Mouse (Mus musculus) neural tube, embryonic 11.5 days (tissue): ENCODE measurements around the gene Atp6ap1. TPM values are rescaled to one million over a fixed set of nuclear protein-coding genes. Genes with fewer than 3 reads are reported as not detected.

Experiments used
- ATAC-seq: fragments of 200-750 bp; cut with Nextera tagmentation; 2 replicates; pipeline ENCODE4 v1.8.0; 2017; ENCODE audit warnings: moderate number of reproducible peaks, mild to moderate bottlenecking, moderate TSS enrichment, moderate library complexity; ENCODE audit not compliant: insufficient read depth, low FRiP score, low TSS enrichment
- DNase-seq: peaks from one replicate; pipeline ENCODE4 v3.0.0-alpha.2; 2015; ENCODE audit warnings: low spot score
- H3K27ac ChIP-seq: fragments of 300-500 bp; sonication (generic); 2 replicates; pipeline ENCODE4 v1.5.1; 2014; ENCODE audit warnings: low read depth, mild to moderate bottlenecking, low read length
- H3K27me3 ChIP-seq: fragments of 300-500 bp; sonication (generic); 2 replicates; pipeline ENCODE4 v1.6.1; 2014; ENCODE audit warnings: mild to moderate bottlenecking, low read length, mixed read lengths; ENCODE audit not compliant: control insufficient read depth, insufficient read depth
- H3K36me3 ChIP-seq: fragments of 300-500 bp; sonication (generic); 2 replicates; pipeline ENCODE4 v1.6.1; 2014; ENCODE audit warnings: mild to moderate bottlenecking, low read length, moderate library complexity, mixed read lengths; ENCODE audit not compliant: control insufficient read depth, insufficient read depth
- H3K4me1 ChIP-seq: fragments of 300-500 bp; sonication (generic); 2 replicates; pipeline ENCODE4 v1.6.1; 2014; ENCODE audit warnings: low read length, mixed read lengths; ENCODE audit not compliant: control insufficient read depth, insufficient read depth
- H3K4me2 ChIP-seq: fragments of 300-500 bp; sonication (generic); 2 replicates; pipeline ENCODE4 v1.6.1; 2014; ENCODE audit warnings: low read depth, mild to moderate bottlenecking, moderate library complexity
- H3K4me3 ChIP-seq: fragments of 300-500 bp; sonication (generic); 2 replicates; pipeline ENCODE4 v1.5.1; 2014; ENCODE audit warnings: low read depth, low read length
- H3K9ac ChIP-seq: fragments of 300-500 bp; sonication (generic); 2 replicates; pipeline ENCODE4 v1.6.1; 2014; ENCODE audit warnings: mild to moderate bottlenecking, low read length
- H3K9me3 ChIP-seq: fragments of 300-500 bp; sonication (generic); 2 replicates; pipeline ENCODE4 v1.6.1; 2016; ENCODE audit warnings: low read length; ENCODE audit not compliant: control insufficient read depth
- WGBS: fragments of 180-500 bp; shearing (Covaris S2); extraction: QIAGEN DNeasy Blood & Tissue Kit; methylation state at CpG from one replicate; pipeline ENCODE4 v1.1.7; 2014; 5-methylcytosine and 5-hydroxymethylcytosine counted together
- polyA plus RNA-seq: library from polyadenylated mRNA; unstranded; fragments of >200 nt; fragmentation: Nextera tagmentation; extraction: Ambion mirVana; gene quantifications from 2 replicates; pipeline ENCODE4 v1.2.1, GENCODE M21; 2014

Gene Atp6ap1
- 116 and 138 TPM in 2 replicates for polyA plus RNA-seq

DNA sequence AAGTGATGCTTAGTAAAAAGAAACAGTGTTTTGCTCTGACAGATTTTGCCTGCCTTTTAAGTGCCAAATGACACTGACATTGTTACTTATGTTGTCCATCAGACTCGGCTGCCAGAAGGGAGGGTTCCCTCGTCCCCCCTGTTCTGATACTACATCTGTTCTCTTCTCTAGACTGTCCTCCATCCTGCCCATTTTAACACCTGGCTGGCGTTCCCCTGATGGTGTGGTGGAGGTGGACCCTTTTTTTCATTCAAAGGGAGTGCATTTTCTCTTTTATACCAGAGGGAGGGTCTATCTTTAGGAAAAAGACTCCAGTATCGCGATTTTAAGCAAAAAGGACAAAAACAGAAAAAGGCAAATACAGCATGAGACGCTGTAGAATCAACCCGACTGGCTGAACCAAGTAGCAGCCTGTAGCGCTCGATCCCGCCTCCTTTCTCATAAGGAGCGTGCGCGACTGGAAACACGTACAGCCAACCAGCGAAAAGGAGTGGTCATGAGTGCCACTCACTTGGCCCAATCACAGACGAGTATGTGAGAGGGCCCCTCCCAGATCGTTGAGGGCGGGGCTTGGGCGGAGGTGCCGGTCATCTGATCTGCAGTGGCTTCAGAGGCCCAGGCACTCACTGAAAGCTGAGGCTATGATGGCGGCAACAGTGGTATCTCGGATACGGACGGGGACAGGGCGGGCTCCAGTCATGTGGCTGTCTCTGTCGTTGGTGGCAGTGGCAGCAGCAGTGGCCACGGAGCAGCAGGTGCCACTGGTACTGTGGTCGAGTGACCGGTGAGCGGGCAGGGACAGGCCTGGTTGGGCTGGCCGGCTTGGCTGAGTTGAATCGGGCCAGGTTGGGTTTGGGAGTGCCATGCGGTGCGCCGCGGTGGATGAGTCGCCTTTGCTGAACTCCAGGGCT, at the start of gene Atp6ap1:
TSS of gene Atp6ap1 (plus strand) at position 560 of the 911 bp plus-strand sequence.
- Histone ChIP-seq H3K4me3 (peak within 1 kb of the TSS; percentile 60), H3K9ac (peak within 1 kb of the TSS; percentile 70), H3K36me3 (no peaks in the 10 kb centered on the region), H3K4me1 (no peaks in the 10 kb centered on the region), H3K27me3 (no peaks in the 10 kb centered on the region), H3K27ac (no peak within 1 kb of the TSS), H3K4me2 (peak within 1 kb of the TSS; percentile 66), H3K9me3 (no peaks in the 10 kb centered on the region)
- WGBS: 14% methylated on average over 37 of the region's 37 CpGs
- DNase-seq (peak; percentile 91), ATAC-seq (peak; percentile 99)

DNA sequence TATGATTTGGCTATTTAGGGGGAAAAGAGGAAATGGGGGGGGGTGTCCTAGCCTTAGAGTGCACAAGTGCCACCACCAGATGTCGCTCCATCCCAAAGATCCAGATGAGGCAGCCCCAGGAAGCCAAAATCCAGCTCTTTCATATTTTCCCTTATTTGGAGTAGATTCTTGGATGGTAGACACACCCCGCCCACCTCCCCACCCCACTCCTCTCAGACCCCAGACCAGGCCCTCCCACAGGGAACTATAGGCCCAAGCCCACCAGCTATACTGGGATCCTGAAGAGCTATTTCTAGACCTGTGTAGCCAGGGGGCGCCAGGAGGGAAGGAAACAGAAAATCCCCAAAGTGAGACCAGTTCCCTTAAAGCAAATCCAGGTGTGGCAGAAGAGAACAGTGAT, 48.2 kb upstream of the Atp6ap1 start:
- Histone ChIP-seq H3K4me3 (no peak overlapping the region), H3K9ac (no peak overlapping the region), H3K9me3 (no peaks in the 10 kb centered on the region), H3K27ac (no peak overlapping the region), H3K36me3 (no peaks in the 10 kb centered on the region), H3K4me2 (no peak overlapping the region), H3K27me3 (no peaks in the 10 kb centered on the region), H3K4me1 (no peaks in the 10 kb centered on the region)
- DNase-seq (peak; percentile 69), ATAC-seq (no peak)
- WGBS: 12% methylated on average over 3 of the region's 3 CpGs

DNA sequence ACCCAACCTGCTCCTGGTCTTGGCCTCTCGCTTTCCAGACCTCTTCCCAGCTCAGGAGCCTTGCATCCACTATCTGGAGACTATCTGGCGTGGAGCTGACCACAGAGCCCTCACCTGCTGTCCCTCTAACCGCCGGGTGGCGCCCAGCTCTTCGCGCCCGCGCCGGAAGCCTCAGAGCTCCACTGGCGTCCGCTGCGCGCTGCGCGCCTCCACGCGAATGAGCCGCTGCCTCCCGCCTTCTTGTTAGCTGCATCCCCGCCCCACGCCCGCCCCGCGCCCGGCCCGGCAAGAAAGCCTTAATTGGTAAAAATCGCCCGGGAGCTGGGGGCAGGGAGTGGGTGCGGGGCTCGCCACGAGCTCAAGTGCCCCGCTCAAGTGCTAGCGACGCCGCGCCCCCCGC, 47.3 kb upstream of the Atp6ap1 start, which contains the start of gene Flna:
TSS of gene Flna (minus strand) at position 206 of the 400 bp plus-strand sequence.
- Histone ChIP-seq H3K27ac (no peak within 1 kb of the TSS), H3K4me1 (no peaks in the 10 kb centered on the region), H3K4me2 (peak within 1 kb of the TSS; percentile 48), H3K27me3 (no peaks in the 10 kb centered on the region), H3K4me3 (peak within 1 kb of the TSS; percentile 32), H3K36me3 (no peaks in the 10 kb centered on the region), H3K9me3 (no peaks in the 10 kb centered on the region), H3K9ac (peak within 1 kb of the TSS; percentile 57)
- DNase-seq: peak; percentile 67
- no peak for ATAC-seq
- 4% methylated on average over 31 of the region's 38 CpGs for WGBS

DNA sequence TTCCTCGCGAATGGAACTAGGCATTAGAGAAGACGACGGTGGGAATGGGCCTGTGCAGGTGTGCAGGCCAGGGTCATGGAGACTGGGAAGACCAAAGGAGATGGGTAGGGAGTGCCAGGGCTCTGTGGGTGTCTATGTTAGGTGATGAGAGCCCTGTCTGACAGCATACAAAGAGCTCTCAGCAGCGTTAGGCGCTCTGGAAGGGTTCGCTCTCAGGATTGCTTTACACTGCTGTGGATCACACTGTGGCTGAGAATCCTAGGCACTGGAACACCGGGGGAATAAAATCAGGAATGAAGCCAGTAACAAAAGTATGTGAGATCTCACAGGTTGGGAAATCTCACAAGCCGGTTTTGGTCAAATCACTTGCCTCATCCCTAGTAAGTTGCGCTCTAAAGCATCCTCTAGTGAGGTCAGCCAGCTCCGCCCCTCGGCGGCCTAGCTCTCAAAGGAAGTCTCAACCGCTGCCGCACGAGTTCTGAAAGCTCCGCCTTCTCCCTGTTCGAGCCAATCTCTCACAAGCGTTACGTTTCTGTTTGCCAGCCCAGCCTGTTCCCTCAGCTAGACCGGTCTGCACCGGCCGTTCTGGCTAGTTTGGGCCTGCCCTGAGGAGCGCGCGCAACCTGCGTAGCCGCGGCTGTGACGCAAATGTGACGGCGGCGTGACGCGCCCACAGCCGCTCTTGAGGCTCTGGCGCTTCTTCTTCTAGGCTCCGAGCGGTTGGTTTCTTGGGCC, 42.6 kb upstream of the Atp6ap1 start, which contains the start of gene Emd:
TSS of gene Emd (plus strand) at position 535 of the 735 bp plus-strand sequence.
- ATAC-seq (peak; percentile 96), DNase-seq (peak; percentile 89)
- no peaks in the 10 kb centered on the region for H3K9me3 ChIP-seq
- no peaks in the 10 kb centered on the region for H3K27me3 ChIP-seq
- H3K9ac ChIP-seq: peak within 1 kb of the TSS; percentile 72
- H3K36me3 ChIP-seq: no peaks in the 10 kb centered on the region
- H3K27ac ChIP-seq: peak within 1 kb of the TSS; percentile 55
- WGBS: 22% methylated on average over 39 of the region's 39 CpGs
- H3K4me1 ChIP-seq: peaks cover 5% of the 10 kb centered on the region; the same call in 1 of the 2 replicates
- peak within 1 kb of the TSS; percentile 45 for H3K4me3 ChIP-seq
- H3K4me2 ChIP-seq: peak within 1 kb of the TSS; percentile 41

DNA sequence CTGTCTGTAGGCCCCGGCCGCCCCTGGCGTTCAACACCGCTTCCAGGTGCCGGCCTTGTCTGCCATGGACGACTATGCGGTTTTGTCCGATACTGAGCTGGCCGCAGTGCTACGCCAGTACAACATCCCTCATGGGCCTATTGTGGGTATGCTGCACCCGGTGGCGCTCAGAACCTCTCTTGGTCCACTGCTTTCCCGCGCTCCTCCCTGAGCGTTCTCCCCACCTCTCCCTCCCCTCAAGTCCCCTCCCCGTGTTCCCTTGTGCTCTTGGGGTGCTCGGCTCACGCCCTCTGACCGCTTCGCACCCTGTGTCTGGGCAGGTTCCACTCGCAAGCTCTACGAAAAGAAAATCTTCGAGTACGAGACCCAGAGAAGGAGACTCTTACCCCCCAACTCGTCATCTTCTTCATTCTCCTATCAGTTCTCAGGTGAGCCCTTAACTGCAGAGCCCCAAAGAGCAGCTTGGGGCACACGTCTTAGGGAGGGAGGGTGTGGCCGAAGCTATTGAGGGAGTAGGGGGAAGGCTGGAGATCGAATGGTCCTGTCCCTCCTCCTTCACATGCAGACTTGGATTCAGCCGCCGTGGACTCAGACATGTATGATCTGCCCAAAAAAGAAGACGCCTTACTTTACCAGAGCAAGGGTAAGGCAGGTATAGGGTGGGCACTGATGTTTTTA, 41.9 kb upstream of the Atp6ap1 start:
- 26% methylated on average over 31 of the region's 31 CpGs for WGBS

DNA sequence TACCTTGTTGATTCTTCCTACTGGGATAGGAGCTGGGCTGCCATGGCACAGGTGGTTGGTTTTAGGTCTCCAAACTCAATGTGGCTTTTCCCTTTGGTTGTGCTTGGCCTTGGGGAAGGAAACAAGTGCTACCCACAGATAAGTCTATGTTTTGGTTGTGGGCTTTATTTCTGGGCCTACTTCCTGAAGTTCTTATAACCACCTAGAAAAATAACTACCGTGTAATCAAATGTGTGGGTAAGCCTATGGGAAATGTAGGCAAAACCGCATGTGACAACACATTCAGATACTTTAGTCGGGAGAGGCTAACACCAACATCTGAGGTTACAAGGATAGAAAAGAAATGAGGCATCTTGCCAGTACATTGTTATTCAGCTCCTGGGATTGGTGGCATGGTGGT, 39.2 kb upstream of the Atp6ap1 start:
- Histone ChIP-seq H3K9me3 (no peaks in the 10 kb centered on the region), H3K27ac (no peak overlapping the region), H3K9ac (no peak overlapping the region), H3K4me1 (peaks cover 5% of the 10 kb centered on the region; the same call in 1 of the 2 replicates), H3K27me3 (no peaks in the 10 kb centered on the region), H3K4me3 (no peak overlapping the region), H3K4me2 (no peak overlapping the region), H3K36me3 (no peaks in the 10 kb centered on the region)
- ATAC-seq (no peak), DNase-seq (no peak)
- WGBS: 87% methylated on average over 3 of the region's 3 CpGs

More for the DNA sequence above, 41.9 kb upstream of the Atp6ap1 start:
- ATAC-seq (no peak), DNase-seq (peak; percentile 45)
- Histone ChIP-seq H3K9ac (peak overlapping the region; percentile 72), H3K4me1 (peaks cover 5% of the 10 kb centered on the region; the same call in 1 of the 2 replicates), H3K4me2 (peak overlapping the region; percentile 41), H3K27me3 (no peaks in the 10 kb centered on the region), H3K4me3 (peak overlapping the region; percentile 45), H3K27ac (peak overlapping the region; percentile 55), H3K36me3 (no peaks in the 10 kb centered on the region), H3K9me3 (no peaks in the 10 kb centered on the region)

DNA sequence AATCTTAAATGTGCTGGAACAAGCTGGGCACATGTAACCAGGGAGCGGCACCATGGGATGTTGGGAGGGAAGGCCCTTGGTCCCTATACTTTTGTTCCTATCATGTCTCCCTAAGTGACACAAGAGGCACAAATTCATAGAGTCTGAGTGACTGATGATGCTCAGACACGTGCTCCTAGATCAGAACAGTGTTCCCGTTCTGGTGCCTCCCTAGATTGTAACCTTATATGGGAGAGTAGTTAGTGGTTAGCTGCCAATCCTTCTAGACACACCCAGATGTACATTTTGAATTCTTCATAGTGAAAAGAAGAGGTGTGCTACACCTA, 27.2 kb upstream of the Atp6ap1 start:
- no peak for ATAC-seq
- no peak for DNase-seq
- 19% methylated on average over 3 of the region's 3 CpGs for WGBS

More for the DNA sequence above, 27.2 kb upstream of the Atp6ap1 start:
- H3K4me3 ChIP-seq: peak overlapping the region; percentile 37
- H3K9me3 ChIP-seq: no peaks in the 10 kb centered on the region
- peak overlapping the region; percentile 48 for H3K4me2 ChIP-seq
- H3K27ac ChIP-seq: peak overlapping the region; percentile 89
- no peaks in the 10 kb centered on the region for H3K4me1 ChIP-seq
- H3K36me3 ChIP-seq: no peaks in the 10 kb centered on the region
- no peaks in the 10 kb centered on the region for H3K27me3 ChIP-seq
- peak overlapping the region; percentile 55 for H3K9ac ChIP-seq
